In the genomic region with DNA sequence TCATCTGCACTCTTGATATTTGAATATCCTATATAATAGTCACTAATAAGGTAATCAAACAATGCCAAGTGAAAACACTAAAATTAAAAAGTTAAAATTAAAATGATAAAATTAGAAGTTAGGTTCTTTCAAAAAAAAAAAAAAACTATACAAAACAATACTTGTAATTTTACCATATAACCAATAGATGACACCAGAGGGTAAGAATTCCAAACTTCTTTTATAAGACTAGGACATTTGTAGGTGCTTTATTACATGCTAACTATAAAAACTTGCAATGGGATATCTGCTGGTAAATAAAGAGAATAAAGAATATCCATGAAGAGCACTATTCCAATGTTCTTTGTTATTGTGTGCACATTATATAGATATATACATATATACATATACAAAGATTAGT, we compare ENCODE assay signal across 26 mouse cellular contexts.
DNase-seq lines count a peak whose midpoint lies in the region; ATAC-seq and TF ChIP-seq lines count a peak whose summit lies in the region.
"Had no signal": no experiment of that assay in that cellular context is flagged by ENCODE, and none has a peak within 500 bp of the region (broad histone marks: within the 10 kb centered on the region; RNA-seq: fewer than 3 reads in every experiment).

No protein-coding gene starts in this region.

- peak; percentile 39 for DNase-seq in hindbrain, embryonic 14.5 days (ENCODE audit: low spot score)
- DNase-seq in midbrain, postnatal 0 days (ENCODE audit: low spot score), result peak; percentile 10
- DNase-seq in midbrain, embryonic 11.5 days (ENCODE audit: low spot score, missing footprints), result no peak
- DNase-seq in adipocyte (ENCODE audit: low spot score), result peak; percentile 2
- DNase-seq in right cerebral cortex, postnatal 4 days, result no peak
- DNase-seq in cerebellum, adult 9-10 months, result no peak
- DNase-seq: adrenal gland, adult 2 months; cerebellum, adult 18-20 months; cerebellum, postnatal 25 days; heart, adult 2 months; heart, postnatal 4 days; kidney, adult 2 months; kidney, postnatal 36 days; layer of hippocampus, postnatal 36 days; liver; lung, embryonic 14.5 days; lung, postnatal 14 days; thymus, adult 2 months; thymus, postnatal 36 days had no signal

- peak; percentile 20; the same call in 1 of the 2 replicates for TF ChIP-seq CTCF in midbrain, postnatal 0 days (IDR thresholded peaks at IDR 0.05)

- H3K9ac ChIP-seq in hindbrain, embryonic 14.5 days, result no peak overlapping the region
- no peak overlapping the region for H3K9ac ChIP-seq in hindbrain, embryonic 13.5 days
- no peak overlapping the region for H3K9ac ChIP-seq in midbrain, postnatal 0 days (replicated peaks; ENCODE audit: low read length, poor library complexity, severe bottlenecking)
- H3K9ac ChIP-seq in midbrain, embryonic 11.5 days (ENCODE audit: low read length), result no peak overlapping the region
- H3K9ac ChIP-seq: heart, embryonic 12.5 days; hindbrain, embryonic 15.5 days; intestine, embryonic 15.5 days; liver, embryonic 15.5 days; lung, embryonic 14.5 days; neural tube, embryonic 13.5 days had no signal

- no peak overlapping the region for H3K27ac ChIP-seq in hindbrain, embryonic 14.5 days
- no peak overlapping the region for H3K27ac ChIP-seq in hindbrain, embryonic 13.5 days
- no peak overlapping the region for H3K27ac ChIP-seq in midbrain, postnatal 0 days (ENCODE audit: low read depth, low read length)
- no peak overlapping the region for H3K27ac ChIP-seq in midbrain, embryonic 11.5 days (ENCODE audit: low read depth, low read length)
- H3K27ac ChIP-seq: heart, adult 2 months; hindbrain, embryonic 15.5 days; intestine, embryonic 15.5 days; liver, embryonic 15.5 days; neural tube, embryonic 13.5 days had no signal

- H3K36me3 ChIP-seq in hindbrain, embryonic 14.5 days (replicated peaks; ENCODE audit: control insufficient read depth, insufficient read depth), result no peaks in the 10 kb centered on the region
- no peaks in the 10 kb centered on the region for H3K36me3 ChIP-seq in hindbrain, embryonic 13.5 days
- no peaks in the 10 kb centered on the region for H3K36me3 ChIP-seq in midbrain, postnatal 0 days (ENCODE audit: insufficient read depth, low read length)
- no peaks in the 10 kb centered on the region for H3K36me3 ChIP-seq in midbrain, embryonic 11.5 days (ENCODE audit: control insufficient read depth, insufficient read depth, low read length)
- H3K36me3 ChIP-seq: heart, embryonic 12.5 days; hindbrain, embryonic 15.5 days; intestine, embryonic 15.5 days; liver, embryonic 15.5 days; neural tube, embryonic 13.5 days had no signal

- H3K4me2 ChIP-seq in hindbrain, embryonic 14.5 days (replicated peaks), result no peak overlapping the region
- no peak overlapping the region for H3K4me2 ChIP-seq in hindbrain, embryonic 13.5 days
- no peak overlapping the region for H3K4me2 ChIP-seq in midbrain, postnatal 0 days (ENCODE audit: low read depth, low read length, poor library complexity, severe bottlenecking)
- H3K4me2 ChIP-seq in midbrain, embryonic 11.5 days, result no peak overlapping the region
- H3K4me2 ChIP-seq: heart, embryonic 12.5 days; hindbrain, embryonic 15.5 days; intestine, embryonic 15.5 days; liver, embryonic 15.5 days; lung, embryonic 14.5 days; neural tube, embryonic 13.5 days had no signal

- no peaks in the 10 kb centered on the region for H3K9me3 ChIP-seq in hindbrain, embryonic 14.5 days (ENCODE audit: control insufficient read depth, low read length)
- H3K9me3 ChIP-seq in hindbrain, embryonic 13.5 days, result no peaks in the 10 kb centered on the region
- no peaks in the 10 kb centered on the region for H3K9me3 ChIP-seq in midbrain, postnatal 0 days (ENCODE audit: low read length)
- H3K9me3 ChIP-seq in midbrain, embryonic 11.5 days (ENCODE audit: control insufficient read depth, low read length), result no peaks in the 10 kb centered on the region
- H3K9me3 ChIP-seq: hindbrain, embryonic 15.5 days; intestine, embryonic 15.5 days; liver, embryonic 15.5 days; neural tube, embryonic 13.5 days had no signal

- no peak for ATAC-seq in hindbrain, embryonic 14.5 days (ENCODE audit: low FRiP score)
- no peak for ATAC-seq in hindbrain, embryonic 13.5 days (ENCODE audit: low FRiP score)
- ATAC-seq in midbrain, postnatal 0 days (ENCODE audit: low FRiP score), result no peak
- ATAC-seq in midbrain, embryonic 11.5 days (ENCODE audit: low FRiP score), result no peak
- ATAC-seq: forebrain, embryonic 16.5 days; intestine, embryonic 15.5 days had no signal

- no peak overlapping the region for H3K4me3 ChIP-seq in hindbrain, embryonic 14.5 days (replicated peaks; ENCODE audit: low read length)
- no peak overlapping the region for H3K4me3 ChIP-seq in hindbrain, embryonic 13.5 days
- H3K4me3 ChIP-seq in midbrain, postnatal 0 days (ENCODE audit: low read depth, low read length), result no peak overlapping the region
- H3K4me3 ChIP-seq in midbrain, embryonic 11.5 days (ENCODE audit: low read depth, low read length), result no peak overlapping the region
- H3K4me3 ChIP-seq: heart, adult 2 months; heart, embryonic 12.5 days; hindbrain, embryonic 15.5 days; intestine, embryonic 15.5 days; liver, embryonic 15.5 days; neural tube, embryonic 13.5 days had no signal

- H3K27me3 ChIP-seq in hindbrain, embryonic 14.5 days (ENCODE audit: control insufficient read depth, insufficient read depth, low read length), result no peaks in the 10 kb centered on the region
- H3K27me3 ChIP-seq in hindbrain, embryonic 13.5 days, result no peaks in the 10 kb centered on the region
- H3K27me3 ChIP-seq in midbrain, postnatal 0 days (ENCODE audit: insufficient read depth, low read length), result no peaks in the 10 kb centered on the region
- H3K27me3 ChIP-seq in midbrain, embryonic 11.5 days (ENCODE audit: control insufficient read depth, insufficient read depth, low read length), result no peaks in the 10 kb centered on the region
- H3K27me3 ChIP-seq: heart, embryonic 12.5 days; hindbrain, embryonic 15.5 days; intestine, embryonic 15.5 days; liver, embryonic 15.5 days; neural tube, embryonic 13.5 days had no signal

- H3K4me1 ChIP-seq in hindbrain, embryonic 14.5 days (replicated peaks; ENCODE audit: control insufficient read depth, insufficient read depth, low read length), result no peaks in the 10 kb centered on the region
- H3K4me1 ChIP-seq in hindbrain, embryonic 13.5 days (replicated peaks), result no peaks in the 10 kb centered on the region
- H3K4me1 ChIP-seq in midbrain, postnatal 0 days (ENCODE audit: insufficient read depth, low read length), result no peaks in the 10 kb centered on the region
- no peaks in the 10 kb centered on the region for H3K4me1 ChIP-seq in midbrain, embryonic 11.5 days (ENCODE audit: control insufficient read depth, insufficient read depth, low read length)
- H3K4me1 ChIP-seq: heart, embryonic 12.5 days; hindbrain, embryonic 15.5 days; intestine, embryonic 15.5 days; liver, embryonic 15.5 days; neural tube, embryonic 13.5 days had no signal

Comparison
In these comparisons a context has a peak if more than half of its experiments do, and no peak if none do; other contexts are left out.
1. DNase-seq: peak in hindbrain, embryonic 14.5 days (single experiment), midbrain, postnatal 0 days (single experiment) and adipocyte (single experiment); none in midbrain, embryonic 11.5 days (single experiment), right cerebral cortex, postnatal 4 days (single experiment) and cerebellum, adult 9-10 months (single experiment).